Mouse (Mus musculus) liver, embryonic 15.5 days (tissue): ENCODE results near the gene Atp1a2. TPM values are rescaled to one million over a fixed set of nuclear protein-coding genes. Genes with fewer than 3 reads are reported as not detected.

ENCODE experiments used
- ATAC-seq: fragments of 200-750 bp; cut with Nextera tagmentation; 2 replicates; pipeline ENCODE4 v1.8.0; 2017; ENCODE audit warnings: moderate number of reproducible peaks, mild to moderate bottlenecking, moderate library complexity; ENCODE audit not compliant: insufficient read depth
- H3K27ac ChIP-seq: fragments of 300-500 bp; sonication (generic); replicated peaks from 2 replicates; pipeline ENCODE4 v1.5.1; 2015; ENCODE audit warnings: mild to moderate bottlenecking, inconsistent platforms
- H3K27me3 ChIP-seq: fragments of 300-500 bp; sonication (generic); 2 replicates; pipeline ENCODE4 v1.6.1; 2015; ENCODE audit warnings: mild to moderate bottlenecking, inconsistent platforms
- H3K36me3 ChIP-seq: fragments of 300-500 bp; sonication (generic); replicated peaks from 2 replicates; pipeline ENCODE4 v1.6.1; 2015; ENCODE audit warnings: moderate library complexity, mild to moderate bottlenecking, inconsistent platforms
- H3K4me1 ChIP-seq: fragments of 300-500 bp; sonication (generic); replicated peaks from 2 replicates; pipeline ENCODE4 v1.6.1; 2015; ENCODE audit warnings: inconsistent platforms
- H3K4me2 ChIP-seq: fragments of 300-500 bp; sonication (generic); 2 replicates; pipeline ENCODE4 v1.6.1; 2015; ENCODE audit warnings: moderate library complexity, mild to moderate bottlenecking, inconsistent platforms
- H3K4me3 ChIP-seq: fragments of 300-500 bp; sonication (generic); replicated peaks from 2 replicates; pipeline ENCODE4 v1.5.1; 2015; ENCODE audit warnings: mild to moderate bottlenecking, inconsistent platforms
- H3K9ac ChIP-seq: fragments of 300-500 bp; sonication (generic); 2 replicates; pipeline ENCODE4 v1.6.1; 2015; ENCODE audit warnings: moderate library complexity, mild to moderate bottlenecking, inconsistent platforms
- H3K9me3 ChIP-seq: fragments of 300-500 bp; sonication (generic); replicated peaks from 2 replicates; pipeline ENCODE4 v1.6.1; 2016; ENCODE audit warnings: inconsistent platforms
- WGBS: fragments of 180-500 bp; shearing (Covaris S2); methylation state at CpG from one replicate; pipeline ENCODE4 v1.1.7; 2015; ENCODE audit warnings: mixed read lengths; ENCODE audit not compliant: insufficient replicate concordance; 5-methylcytosine and 5-hydroxymethylcytosine counted together
- polyA plus RNA-seq: library from polyadenylated mRNA; unstranded; fragments of >200 nt; fragmentation: Nextera tagmentation; extraction: Ambion mirVana; gene quantifications from 2 replicates; pipeline ENCODE4 v1.2.1, GENCODE M21; 2015

Gene Atp1a2
- polyA plus RNA-seq, 1 experiment from 2014 or later, result 0.39 TPM

DNA sequence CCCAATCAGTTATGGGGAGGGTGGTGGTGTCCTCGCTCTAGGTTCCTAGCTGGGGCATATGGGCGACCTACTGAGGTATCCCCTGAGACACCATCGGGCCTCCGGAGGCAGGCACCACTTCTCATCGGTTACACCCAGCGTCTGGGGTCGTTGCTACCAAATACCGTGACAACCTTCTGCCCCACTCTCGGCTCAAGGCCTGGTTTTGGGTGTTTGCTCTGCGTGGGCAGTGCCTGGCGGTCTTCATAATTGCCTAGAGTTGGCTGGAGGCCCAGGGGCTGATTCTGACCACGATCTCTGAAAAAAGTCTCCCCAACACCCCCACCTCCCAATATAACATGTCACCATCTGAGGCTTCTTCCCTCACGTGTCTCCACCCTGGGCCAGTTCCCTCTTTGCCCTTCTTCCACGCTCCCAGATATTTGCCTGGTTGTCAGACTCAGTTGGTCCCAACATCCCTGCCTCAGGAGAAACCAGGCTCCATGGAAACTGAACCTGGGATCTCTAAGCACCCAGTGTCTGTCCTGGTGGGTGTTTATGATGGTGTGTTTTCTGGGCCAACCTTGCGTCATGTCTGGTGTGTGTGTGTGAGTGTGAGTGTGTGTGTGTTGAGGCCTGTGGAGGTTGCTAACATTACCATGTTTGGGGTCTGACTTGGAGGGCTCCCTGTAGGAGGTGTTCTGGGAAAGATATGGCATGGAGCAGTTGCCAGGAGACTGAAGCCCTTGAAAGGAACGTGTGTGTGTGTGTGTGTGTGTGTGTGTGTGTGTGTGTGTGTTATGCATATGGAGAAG, 15.1 kb upstream of the Atp1a2 start:
- 9% methylated on average over 16 of the region's 16 CpGs for WGBS
- peak overlapping the region; percentile 90 for H3K4me2 ChIP-seq
- ATAC-seq, result peak; percentile 35
- peaks cover 11% of the 10 kb centered on the region for H3K36me3 ChIP-seq
- no peaks in the 10 kb centered on the region for H3K27me3 ChIP-seq
- H3K9ac ChIP-seq, result peak overlapping the region; percentile 79
- H3K9me3 ChIP-seq, result no peaks in the 10 kb centered on the region
- peaks cover 50% of the 10 kb centered on the region for H3K4me1 ChIP-seq
- no peak overlapping the region for H3K27ac ChIP-seq
- H3K4me3 ChIP-seq, result peak overlapping the region; percentile 75

DNA sequence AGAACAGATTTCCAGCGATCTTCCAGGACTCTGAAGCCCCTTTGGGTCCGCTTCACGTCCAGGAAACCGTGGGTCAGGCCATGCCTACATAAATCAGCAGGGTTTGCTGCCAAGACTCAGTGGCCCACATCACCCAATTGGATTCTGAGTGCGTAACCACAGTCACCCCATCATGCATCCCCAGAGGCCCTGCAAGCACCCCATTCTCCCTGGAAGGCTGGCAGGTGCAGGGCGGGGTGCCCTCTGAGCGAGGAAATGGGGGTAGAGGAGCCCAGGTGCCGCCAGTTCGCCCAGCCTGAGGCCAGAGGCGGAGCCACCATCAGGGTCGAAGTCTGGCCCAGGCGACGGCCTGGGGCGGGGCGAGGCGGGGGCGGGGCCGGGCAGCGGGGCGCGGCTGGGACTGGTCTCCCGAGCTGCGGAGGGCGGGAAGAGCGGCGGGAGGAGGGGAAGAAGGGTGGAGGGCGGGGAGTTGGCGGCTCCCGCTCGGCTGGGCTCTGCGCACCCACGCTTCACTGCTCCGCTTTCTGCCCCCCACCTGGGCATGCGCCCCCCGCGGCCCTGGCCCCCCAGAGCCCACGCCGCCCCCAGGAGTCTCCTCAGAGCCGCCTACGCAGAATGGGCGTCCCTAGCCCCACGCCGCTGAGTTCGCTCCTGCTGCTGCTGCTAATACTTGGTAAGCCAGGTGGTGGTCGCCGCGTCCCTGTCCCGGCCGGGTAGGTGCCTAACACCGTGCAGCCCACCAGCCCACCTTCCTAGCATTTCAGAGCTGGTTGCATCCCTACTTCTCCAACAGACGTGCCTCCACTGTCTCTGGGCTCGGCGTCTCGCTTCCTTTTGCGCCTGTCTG, 14.3 kb upstream of the Atp1a2 start:
- Histone ChIP-seq H3K27me3 (no peaks in the 10 kb centered on the region), H3K4me2 (peak overlapping the region; percentile 90), H3K9ac (peak overlapping the region; percentile 79), H3K27ac (peak overlapping the region; percentile 85), H3K36me3 (0 out of 2 replicates have a peak, but pooled peaks cover 2% of the 10 kb centered on the region), H3K9me3 (no peaks in the 10 kb centered on the region), H3K4me3 (peak overlapping the region; percentile 75), H3K4me1 (peaks cover 50% of the 10 kb centered on the region)
- peak; percentile 86 for ATAC-seq
- WGBS, result under 1% methylated on average over 45 of the region's 55 CpGs

DNA sequence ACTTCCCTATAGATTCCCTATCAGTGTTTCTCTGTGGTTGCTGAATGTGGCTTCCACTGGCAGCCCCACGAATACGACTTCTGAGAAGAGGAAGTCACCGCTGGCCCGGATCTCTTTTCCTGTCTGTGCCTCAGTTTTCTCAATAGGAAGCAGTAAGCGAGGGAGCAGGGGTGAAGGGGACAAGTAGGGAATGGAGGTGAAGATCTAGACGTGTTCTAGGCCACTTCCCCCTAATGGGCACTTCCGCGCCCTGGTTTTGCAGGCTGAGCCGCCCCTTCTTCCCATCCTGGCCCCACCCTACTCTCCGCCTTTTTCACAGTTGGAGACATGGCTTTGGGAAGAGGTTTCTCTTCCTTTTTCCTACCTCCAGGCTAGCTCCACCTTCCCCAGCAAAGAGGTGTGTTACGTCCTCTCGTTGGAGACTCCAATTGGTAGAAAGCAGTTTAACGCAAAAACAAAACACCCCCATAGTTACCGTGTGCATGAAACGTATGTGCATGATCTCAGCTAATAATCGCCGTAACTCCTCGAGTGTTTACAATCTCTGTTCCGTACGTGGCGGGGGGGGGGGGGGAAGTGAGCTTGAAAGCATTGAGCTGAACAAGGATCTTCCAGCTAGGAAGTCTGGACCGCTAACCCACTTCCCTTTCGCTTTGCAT, 13.5 kb upstream of the Atp1a2 start:
- under 1% methylated on average over 23 of the region's 23 CpGs for WGBS
- Histone ChIP-seq H3K9ac (peak overlapping the region; percentile 57), H3K4me1 (peaks cover 50% of the 10 kb centered on the region), H3K9me3 (no peaks in the 10 kb centered on the region), H3K4me3 (peak overlapping the region; percentile 75), H3K27ac (peak overlapping the region; percentile 85), H3K36me3 (no peaks in the 10 kb centered on the region), H3K27me3 (no peaks in the 10 kb centered on the region), H3K4me2 (peak overlapping the region; percentile 90)
- ATAC-seq, result peak; percentile 31

DNA sequence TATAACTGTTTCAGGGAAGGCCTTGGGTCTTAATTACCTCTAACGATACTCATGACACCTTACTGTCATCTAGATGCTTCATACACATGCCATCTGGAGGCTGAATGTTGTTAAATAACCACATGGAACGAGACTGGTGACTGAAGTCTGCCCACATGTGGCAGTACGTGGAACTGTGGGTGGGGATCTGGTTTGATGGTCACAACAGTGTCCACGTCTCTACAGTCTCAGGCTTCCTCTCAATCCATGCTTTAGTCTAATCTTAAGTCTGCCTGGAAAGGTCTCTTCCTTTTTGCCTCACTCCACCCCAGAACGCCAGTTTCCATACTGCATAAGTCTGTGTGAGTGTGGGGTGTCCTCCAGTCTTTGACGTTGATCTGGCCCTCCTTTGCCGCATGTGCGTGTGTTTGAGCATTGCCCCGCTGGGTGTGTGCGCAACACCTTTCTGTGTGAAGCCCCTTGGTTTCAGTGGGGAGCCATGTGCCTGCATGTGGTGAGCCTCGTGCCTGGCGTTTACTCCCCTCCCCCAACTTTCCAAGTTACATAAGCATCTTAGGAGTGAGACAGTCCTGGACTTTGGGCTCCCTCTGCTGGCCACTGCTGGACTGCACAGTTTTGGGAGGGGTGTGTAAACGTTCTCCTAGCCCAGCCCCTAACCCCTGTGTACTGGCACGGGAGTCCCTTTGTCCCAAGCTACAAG, 12.0 kb upstream of the Atp1a2 start:
- peak overlapping the region; percentile 54 for H3K9ac ChIP-seq
- peaks cover 63% of the 10 kb centered on the region for H3K4me1 ChIP-seq
- H3K4me3 ChIP-seq, result peak overlapping the region; percentile 43
- no peaks in the 10 kb centered on the region for H3K36me3 ChIP-seq
- ATAC-seq, result peak; percentile 35
- H3K27ac ChIP-seq, result peak overlapping the region; percentile 85; the same call in 1 of the 2 replicates
- 0 out of 2 replicates have a peak, but pooled peaks cover 4% of the 10 kb centered on the region for H3K27me3 ChIP-seq
- H3K9me3 ChIP-seq, result no peaks in the 10 kb centered on the region
- WGBS, result under 1% methylated on average over 14 of the region's 14 CpGs
- peak overlapping the region; percentile 82 for H3K4me2 ChIP-seq

DNA sequence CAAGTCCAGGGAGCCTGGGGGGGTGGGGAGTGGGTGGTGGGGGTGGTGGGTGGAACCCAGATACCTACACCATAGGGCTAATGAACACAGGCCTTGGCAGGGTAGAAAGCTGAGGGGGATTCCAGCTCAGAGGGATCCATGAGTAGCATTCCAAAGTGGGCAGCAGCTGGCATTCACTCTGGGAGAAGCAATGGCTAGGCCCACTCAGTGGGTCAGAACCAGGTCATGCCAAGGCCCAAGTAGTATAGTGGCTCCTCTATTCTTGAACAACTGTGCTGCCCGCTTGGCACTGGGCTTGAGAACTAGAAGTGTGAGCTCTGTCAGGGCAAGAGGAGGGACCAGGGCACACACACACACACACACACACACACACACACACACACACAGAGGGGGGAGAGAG, 10.5 kb upstream of the Atp1a2 start:
- Histone ChIP-seq H3K27me3 (peaks cover 14% of the 10 kb centered on the region; the same call in 1 of the 2 replicates), H3K27ac (peak overlapping the region; percentile 45; the same call in 1 of the 2 replicates), H3K9ac (no peak overlapping the region), H3K4me1 (peaks cover 65% of the 10 kb centered on the region), H3K36me3 (no peaks in the 10 kb centered on the region), H3K4me3 (no peak overlapping the region), H3K4me2 (no peak overlapping the region), H3K9me3 (no peaks in the 10 kb centered on the region)
- ATAC-seq, result no peak
- WGBS, result 75% methylated on average over 1 of the region's 1 CpGs

DNA sequence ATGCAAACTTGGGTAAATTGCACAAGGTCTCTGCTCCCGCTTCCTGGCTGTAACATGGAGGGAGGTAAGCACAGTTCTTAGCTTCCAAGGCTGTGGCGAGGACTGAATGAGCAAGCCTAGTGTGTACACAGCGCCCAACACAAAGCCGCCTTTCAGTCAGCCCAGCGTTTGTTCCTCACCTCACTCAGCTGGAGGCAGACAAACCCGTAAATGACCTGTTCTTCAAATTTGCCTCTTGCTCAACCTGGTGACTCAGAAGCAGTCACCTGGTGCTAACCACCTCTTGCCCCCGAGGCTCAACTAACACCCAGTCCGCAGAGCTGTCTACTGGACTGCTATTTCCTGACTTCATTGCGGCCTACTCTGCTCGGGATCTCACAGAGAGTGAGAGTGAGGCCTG, 10.1 kb upstream of the Atp1a2 start:
- peaks cover 19% of the 10 kb centered on the region; the same call in 1 of the 2 replicates for H3K27me3 ChIP-seq
- 66% methylated on average over 10 of the region's 10 CpGs for WGBS
- H3K4me2 ChIP-seq, result no peak overlapping the region
- H3K4me1 ChIP-seq, result peaks cover 63% of the 10 kb centered on the region
- no peak overlapping the region for H3K9ac ChIP-seq
- H3K4me3 ChIP-seq, result no peak overlapping the region
- no peak for ATAC-seq
- no peaks in the 10 kb centered on the region for H3K9me3 ChIP-seq
- no peaks in the 10 kb centered on the region for H3K36me3 ChIP-seq
- H3K27ac ChIP-seq, result peak overlapping the region; percentile 45

DNA sequence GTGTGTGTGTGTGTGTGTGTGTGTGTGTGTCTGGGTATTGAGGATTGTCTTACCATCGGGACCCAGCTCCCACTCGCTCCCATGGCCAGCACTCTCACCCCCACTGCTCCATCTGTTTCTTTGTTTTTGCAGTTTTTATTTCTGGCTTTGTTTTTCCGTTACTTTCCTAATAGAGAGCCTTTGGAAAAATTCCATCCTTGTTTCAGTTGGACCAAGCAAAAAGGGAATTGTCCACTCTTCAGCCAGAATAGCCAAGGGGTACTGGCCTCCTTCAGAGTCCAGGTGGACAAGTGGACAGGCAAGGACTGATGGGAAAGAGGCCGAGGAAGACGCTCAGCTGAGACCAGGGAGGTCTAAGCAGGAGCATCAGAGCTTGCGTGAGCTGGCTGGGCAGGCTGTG, 9.0 kb upstream of the Atp1a2 start:
- H3K27me3 ChIP-seq, result peaks cover 23% of the 10 kb centered on the region; the same call in 1 of the 2 replicates
- no peak for ATAC-seq
- H3K27ac ChIP-seq, result no peak overlapping the region
- no peak overlapping the region for H3K4me2 ChIP-seq
- peaks cover 62% of the 10 kb centered on the region for H3K4me1 ChIP-seq
- WGBS, result 63% methylated on average over 6 of the region's 6 CpGs
- no peaks in the 10 kb centered on the region for H3K9me3 ChIP-seq
- H3K36me3 ChIP-seq, result no peaks in the 10 kb centered on the region
- H3K4me3 ChIP-seq, result no peak overlapping the region
- no peak overlapping the region for H3K9ac ChIP-seq

DNA sequence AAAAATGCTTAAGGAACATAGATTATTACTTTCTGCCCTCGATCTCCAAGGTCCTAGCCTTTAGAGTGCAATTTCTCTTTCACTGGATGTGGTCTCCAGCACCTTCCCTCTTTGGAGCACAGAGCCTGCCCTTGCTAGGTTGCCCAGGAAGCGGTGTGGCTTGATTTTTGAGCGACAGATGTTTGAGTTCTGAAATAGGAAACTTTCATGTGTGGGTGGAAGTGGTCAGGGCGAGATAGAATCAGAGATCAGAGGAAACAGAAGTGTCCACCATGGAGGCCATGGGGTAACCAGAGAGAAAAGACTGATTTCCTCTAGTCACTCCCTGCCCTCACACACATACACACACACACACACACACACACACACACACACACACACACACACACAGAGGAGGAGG, 8.3 kb upstream of the Atp1a2 start:
- no peak overlapping the region for H3K4me3 ChIP-seq
- no peak overlapping the region for H3K9ac ChIP-seq
- peaks cover 26% of the 10 kb centered on the region; the same call in 1 of the 2 replicates for H3K27me3 ChIP-seq
- H3K4me1 ChIP-seq, result peaks cover 55% of the 10 kb centered on the region
- WGBS, result 12% methylated on average over 4 of the region's 4 CpGs
- H3K27ac ChIP-seq, result no peak overlapping the region
- H3K36me3 ChIP-seq, result no peaks in the 10 kb centered on the region
- no peak for ATAC-seq
- no peaks in the 10 kb centered on the region for H3K9me3 ChIP-seq
- no peak overlapping the region for H3K4me2 ChIP-seq

DNA sequence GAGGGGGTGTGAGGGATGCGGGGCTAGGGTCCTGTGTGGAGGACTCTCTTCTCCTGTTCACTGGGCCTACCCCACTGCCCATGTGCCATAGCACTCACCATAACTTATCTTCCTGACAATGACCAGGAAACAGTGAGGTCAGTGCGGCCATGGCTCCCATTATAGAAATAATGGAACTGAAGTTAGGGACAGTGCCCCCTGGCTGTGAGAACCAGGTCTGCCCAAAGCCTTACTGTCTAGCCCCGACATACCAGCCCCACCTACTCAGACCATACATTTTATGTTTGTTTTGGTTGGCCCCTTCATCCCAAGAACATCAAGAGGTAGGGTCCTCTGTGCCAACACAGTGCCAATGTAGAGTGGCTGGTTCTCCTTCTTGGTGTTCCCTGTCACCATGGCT, 7.8 kb upstream of the Atp1a2 start:
- Histone ChIP-seq H3K9me3 (no peaks in the 10 kb centered on the region), H3K36me3 (no peaks in the 10 kb centered on the region), H3K4me1 (peaks cover 50% of the 10 kb centered on the region), H3K4me3 (no peak overlapping the region), H3K9ac (no peak overlapping the region), H3K4me2 (no peak overlapping the region), H3K27me3 (peaks cover 31% of the 10 kb centered on the region; the same call in 1 of the 2 replicates), H3K27ac (no peak overlapping the region)
- no peak for ATAC-seq
- 40% methylated on average over 3 of the region's 3 CpGs for WGBS

DNA sequence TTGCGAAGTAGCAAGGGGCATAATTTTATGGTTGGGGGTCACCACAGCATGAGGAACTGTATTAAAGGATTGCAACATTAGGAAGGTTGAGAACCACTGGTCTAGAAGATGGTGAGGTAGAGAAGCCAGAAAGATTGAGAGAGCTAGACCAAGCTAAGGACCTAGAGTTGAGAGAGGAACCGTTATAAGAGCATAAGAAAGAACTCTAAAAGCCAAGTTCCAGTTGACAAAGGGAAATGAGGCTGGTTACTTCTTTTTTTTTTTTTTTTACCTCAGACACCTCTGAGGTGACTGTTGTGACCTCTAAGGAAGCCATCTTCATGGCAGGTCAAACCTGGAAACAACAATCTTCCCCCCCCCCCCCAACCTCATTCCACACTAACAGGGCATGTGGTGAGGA, 7.3 kb upstream of the Atp1a2 start:
- 28% methylated on average over 2 of the region's 2 CpGs for WGBS
- Histone ChIP-seq H3K9me3 (no peaks in the 10 kb centered on the region), H3K36me3 (no peaks in the 10 kb centered on the region), H3K27ac (no peak overlapping the region), H3K9ac (no peak overlapping the region), H3K4me2 (no peak overlapping the region), H3K27me3 (peaks cover 33% of the 10 kb centered on the region), H3K4me1 (peaks cover 45% of the 10 kb centered on the region), H3K4me3 (no peak overlapping the region)
- ATAC-seq, result no peak
